Mouse (Mus musculus): ENCODE measurements around the gene Myd88.
"Not testable (repeated sequence)": the region's sequence is repeated elsewhere in the genome, so short reads cannot be mapped to it uniquely, and the experiment has no call there.

Gene Myd88

GRCm38 (mm10) chr9:119340909-119341816 lies at the start of gene Myd88:
Myd88 (minus strand) TSS chr9:119341411.
- peak; percentile 84 for DNase-seq

GRCm38 (mm10) chr9:119390214-119390613 lies 49.0 kb upstream of the Myd88 start:
- DNase-seq = no peak

- no peak for DNase-seq
Measured at GRCm38 (mm10) chr9:119388956-119389355, 47.7 kb upstream of the Myd88 start.

GRCm38 (mm10) chr9:119382603-119383002 lies 41.4 kb upstream of the Myd88 start:
- no peak for DNase-seq

GRCm38 (mm10) chr9:119378231-119378630 lies 37.0 kb upstream of the Myd88 start:
- DNase-seq = no peak

GRCm38 (mm10) chr9:119375556-119375955 lies 34.3 kb upstream of the Myd88 start:
- DNase-seq = no peak

GRCm38 (mm10) chr9:119375008-119375407 lies 33.8 kb upstream of the Myd88 start:
- no peak for DNase-seq

GRCm38 (mm10) chr9:119371251-119371650 lies 30.0 kb upstream of the Myd88 start:
- DNase-seq = no peak

- DNase-seq = not testable (repeated sequence)
Measured at GRCm38 (mm10) chr9:119370770-119371169, 29.6 kb upstream of the Myd88 start.

GRCm38 (mm10) chr9:119368367-119368766 lies 27.2 kb upstream of the Myd88 start:
- DNase-seq = no peak

- no peak for DNase-seq
Measured at GRCm38 (mm10) chr9:119365284-119365683, 24.1 kb upstream of the Myd88 start, which contains the start of gene Slc22a14. Slc22a14 (minus strand) TSS chr9:119365553.

- DNase-seq = no peak
Measured at GRCm38 (mm10) chr9:119363229-119363628, 22.0 kb upstream of the Myd88 start.

- DNase-seq = no peak
Measured at GRCm38 (mm10) chr9:119361416-119361815, 20.2 kb upstream of the Myd88 start.

- DNase-seq = no peak
Measured at GRCm38 (mm10) chr9:119358058-119358429, 16.8 kb upstream of the Myd88 start.

- DNase-seq = peak; percentile 90
Measured at GRCm38 (mm10) chr9:119357331-119358057, 16.3 kb upstream of the Myd88 start, which contains the start of gene Xylb. Xylb (plus strand) TSS chr9:119357381.

- DNase-seq = no peak
Measured at GRCm38 (mm10) chr9:119355943-119356342, 14.7 kb upstream of the Myd88 start.

GRCm38 (mm10) chr9:119353926-119354325 lies 12.7 kb upstream of the Myd88 start:
- DNase-seq = no peak

- peak; percentile 65 for DNase-seq
Measured at GRCm38 (mm10) chr9:119352060-119352459, 10.8 kb upstream of the Myd88 start.

GRCm38 (mm10) chr9:119350947-119351705 lies 9.9 kb upstream of the Myd88 start:
- no peak for DNase-seq

GRCm38 (mm10) chr9:119350531-119350930 lies 9.3 kb upstream of the Myd88 start:
- no peak for DNase-seq

GRCm38 (mm10) chr9:119346376-119346775 lies 5.2 kb upstream of the Myd88 start:
- no peak for DNase-seq

GRCm38 (mm10) chr9:119342728-119343127 lies 1.5 kb upstream of the Myd88 start:
- DNase-seq = no peak

- no peak for DNase-seq
Measured at GRCm38 (mm10) chr9:119340212-119340580, 1.0 kb downstream of the Myd88 start.
